Mouse (Mus musculus): ENCODE measurements around the gene Mrm1.
"Not testable (repeated sequence)": the region's sequence is repeated elsewhere in the genome, so short reads cannot be mapped to it uniquely, and the experiment has no call there.

Gene Mrm1

GRCm38 (mm10) chr11:84818961-84819692, at the start of gene Mrm1:
Mrm1 (minus strand) TSS chr11:84819515.
- DNase-seq (ENCODE audit: low spot score in 2 of 2) = peak; percentile 94

DNA sequence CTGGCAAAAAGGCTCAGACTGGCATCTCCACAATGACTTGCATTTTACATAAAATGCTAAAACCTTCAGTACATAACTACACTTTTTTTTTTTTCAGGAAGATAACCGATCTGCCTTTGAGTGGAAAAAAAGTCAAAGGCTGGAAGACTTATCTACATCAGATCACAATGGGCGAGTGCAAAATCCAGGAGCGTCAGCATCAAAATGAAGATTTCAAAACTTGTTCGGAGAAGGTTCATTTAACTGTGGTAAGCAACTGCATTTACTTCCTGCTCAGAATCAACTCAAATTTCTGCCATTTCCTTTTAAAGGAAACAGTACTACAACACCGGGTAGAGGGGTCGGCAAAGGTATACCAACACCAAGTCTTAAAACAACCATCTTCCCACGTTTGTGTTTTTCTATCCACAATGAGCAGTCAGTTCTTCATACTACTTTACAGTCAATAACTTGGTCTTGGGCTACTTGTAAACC, 49.5 kb upstream of the Mrm1 start:
- no peak for DNase-seq (ENCODE audit: low spot score in 2 of 2)

GRCm38 (mm10) chr11:84867586-84867985, 48.3 kb upstream of the Mrm1 start:
- peak in 1 of 2 experiments; percentile 14 for DNase-seq (ENCODE audit: low spot score in 2 of 2)

GRCm38 (mm10) chr11:84865268-84865667, 46.0 kb upstream of the Mrm1 start:
- DNase-seq (ENCODE audit: low spot score in 2 of 2) = no peak

DNA sequence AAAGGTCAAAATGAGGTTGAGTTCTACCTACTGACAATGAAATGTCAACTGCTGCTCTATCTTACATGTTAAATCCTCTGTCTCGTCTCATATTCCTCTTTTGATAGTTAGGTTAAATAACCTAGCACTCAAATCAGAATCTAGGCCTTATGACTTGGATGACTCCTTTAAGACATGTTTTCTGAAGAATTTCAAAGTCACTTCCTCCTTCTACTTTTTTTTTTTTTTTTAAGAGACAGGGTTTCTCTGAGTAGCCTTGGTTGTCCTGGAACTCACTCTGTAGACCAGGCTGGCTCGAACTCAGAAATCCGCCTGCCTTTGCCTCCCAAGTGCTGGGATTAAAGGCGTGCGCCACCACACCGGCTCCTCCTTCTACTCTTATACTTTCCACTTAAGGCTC, 36.0 kb upstream of the Mrm1 start:
- DNase-seq (ENCODE audit: low spot score in 2 of 2) = no peak

DNA sequence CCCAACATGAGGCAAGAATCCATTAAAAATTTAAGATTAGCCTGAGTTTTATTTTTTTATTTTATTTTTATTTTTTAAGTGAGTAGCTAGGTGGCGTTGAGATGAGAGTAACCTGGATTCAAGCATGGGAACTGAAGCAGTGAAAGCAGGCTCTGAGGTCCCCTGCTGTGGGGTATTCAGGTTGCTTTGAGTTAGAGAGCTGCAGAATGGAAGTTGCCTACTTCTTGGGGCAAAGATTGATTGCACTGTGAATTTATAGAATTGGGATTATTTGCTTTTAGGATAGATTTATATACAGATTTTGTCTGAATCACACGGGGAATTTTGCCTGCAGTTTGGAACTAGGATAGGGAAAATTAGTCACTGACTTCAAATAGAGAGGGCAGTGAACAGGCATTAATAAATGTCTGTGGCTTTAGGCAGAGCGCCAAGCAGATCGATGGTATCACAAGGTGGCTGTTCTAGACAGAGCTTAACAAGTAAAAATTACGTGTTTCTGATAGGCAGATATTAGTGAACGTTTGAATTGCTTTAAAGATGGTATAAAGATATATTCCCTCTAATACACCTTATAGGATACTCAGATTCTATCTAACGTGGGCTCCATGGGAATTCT, 28.3 kb upstream of the Mrm1 start:
- DNase-seq (ENCODE audit: low spot score in 2 of 2) = no peak

GRCm38 (mm10) chr11:84846741-84847474, 27.6 kb upstream of the Mrm1 start:
- no peak for DNase-seq (ENCODE audit: low spot score in 2 of 2)

GRCm38 (mm10) chr11:84839330-84839729, 20.0 kb upstream of the Mrm1 start:
- DNase-seq (ENCODE audit: low spot score in 2 of 2) = no peak

GRCm38 (mm10) chr11:84829495-84829894, 10.2 kb upstream of the Mrm1 start:
- DNase-seq (ENCODE audit: low spot score in 2 of 2) = not testable (repeated sequence)

GRCm38 (mm10) chr11:84828516-84829399, 9.4 kb upstream of the Mrm1 start, which contains the start of gene Dhrs11:
Dhrs11 (minus strand) TSS chr11:84828994.
- DNase-seq (ENCODE audit: low spot score in 2 of 2) = peak; percentile 93 to 94

- DNase-seq (ENCODE audit: low spot score in 2 of 2) = no peak
Observed at GRCm38 (mm10) chr11:84827901-84828503, 8.7 kb upstream of the Mrm1 start.

- DNase-seq (ENCODE audit: low spot score in 2 of 2) = no peak
Observed at GRCm38 (mm10) chr11:84827492-84827891, 8.2 kb upstream of the Mrm1 start.

GRCm38 (mm10) chr11:84826185-84826584, 6.9 kb upstream of the Mrm1 start:
- peak; percentile 61 to 70 for DNase-seq (ENCODE audit: low spot score in 2 of 2)

GRCm38 (mm10) chr11:84825261-84825807, 6.0 kb upstream of the Mrm1 start:
- DNase-seq (ENCODE audit: low spot score in 2 of 2) = no peak

DNA sequence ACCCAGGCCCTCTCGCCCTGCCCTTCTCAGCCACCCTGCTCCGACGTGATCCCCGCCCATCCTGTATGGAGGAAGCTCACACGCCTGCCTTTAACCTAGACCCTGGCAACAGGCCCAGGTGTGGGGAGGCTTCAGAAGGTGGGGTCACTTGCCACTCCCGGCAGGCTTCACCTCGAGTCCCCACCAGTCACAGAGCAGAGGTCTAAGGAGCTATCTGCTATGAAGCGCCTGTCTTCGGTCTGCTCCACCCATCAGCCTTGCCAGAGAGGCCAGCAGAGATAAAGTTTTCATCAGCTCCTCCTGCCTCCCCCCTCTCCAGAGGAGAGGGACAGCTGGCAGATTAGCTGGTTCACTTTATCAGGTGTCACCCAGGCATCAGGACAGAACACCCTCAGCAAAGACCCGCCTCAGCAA, 4.2 kb upstream of the Mrm1 start:
- no peak for DNase-seq (ENCODE audit: low spot score in 2 of 2)

- DNase-seq (ENCODE audit: low spot score in 2 of 2) = no peak
Observed at GRCm38 (mm10) chr11:84822487-84822886, 3.2 kb upstream of the Mrm1 start.

DNA sequence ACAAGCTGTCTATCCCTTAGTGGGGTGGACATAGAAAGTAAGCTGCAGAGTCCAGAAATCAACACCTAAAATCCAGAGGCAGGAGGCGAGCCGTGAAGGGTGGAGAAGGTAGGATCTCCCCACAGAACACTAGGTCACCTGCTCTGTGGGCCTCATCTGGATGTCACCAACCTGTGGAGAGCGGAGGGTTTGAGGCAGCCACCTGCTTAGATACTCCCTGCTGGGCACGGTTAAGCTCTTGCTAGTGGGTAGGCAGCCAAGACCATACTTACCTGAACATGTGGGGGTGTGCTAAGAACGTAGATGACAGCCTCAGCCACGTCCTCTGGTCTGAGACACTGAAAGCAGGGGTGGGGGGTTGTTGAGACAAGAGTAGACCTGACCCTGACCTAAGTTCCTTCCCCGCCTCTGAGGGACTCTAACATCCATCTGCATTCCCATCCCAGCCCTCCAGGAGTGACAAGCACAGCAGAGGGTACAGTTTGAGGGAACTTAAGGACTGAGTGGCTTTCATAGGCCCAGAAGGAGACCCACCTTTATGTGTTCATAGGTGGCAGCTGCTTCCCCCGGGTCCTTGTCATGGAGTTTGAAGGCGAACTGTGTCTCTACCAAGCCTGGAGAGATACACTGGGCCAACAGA, 1.9 kb upstream of the Mrm1 start:
- DNase-seq (ENCODE audit: low spot score in 2 of 2) = no peak

- DNase-seq (ENCODE audit: low spot score in 2 of 2) = peak; percentile 83 to 86
Observed at GRCm38 (mm10) chr11:84818085-84818960, 992 bp downstream of the Mrm1 start.

DNA sequence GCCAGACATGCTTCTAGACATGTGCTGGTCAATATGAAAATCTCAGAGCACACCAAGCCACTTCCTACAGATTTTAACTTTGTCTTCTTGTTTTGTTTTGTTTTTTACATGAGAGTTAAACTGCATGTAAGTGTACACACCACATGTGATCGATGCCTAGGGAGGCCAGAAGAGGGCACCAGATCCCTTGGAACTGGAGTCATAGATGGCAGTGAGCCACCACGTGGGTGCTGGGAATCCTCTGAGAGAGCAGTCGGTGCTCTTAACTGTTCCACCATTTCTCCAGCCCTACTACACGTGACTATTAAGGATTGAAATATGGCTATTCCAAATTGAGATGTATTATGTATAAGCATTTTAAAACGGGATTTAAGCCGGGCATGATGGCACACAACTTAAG, 2.0 kb downstream of the Mrm1 start:
- no peak for DNase-seq (ENCODE audit: low spot score in 2 of 2)
